Mouse (Mus musculus): Measurements from ENCODE around the gene Zan. TPM values are rescaled to one million over a fixed set of nuclear protein-coding genes. Genes with fewer than 3 reads are reported as not detected.
"Not testable (repeated sequence)": the region's sequence is repeated elsewhere in the genome, so short reads cannot be mapped to it uniquely, and the experiment has no call there.

Zan gene
- total RNA-seq, 2 experiments from 2014 or later: 0.14 to 0.22 TPM

DNA sequence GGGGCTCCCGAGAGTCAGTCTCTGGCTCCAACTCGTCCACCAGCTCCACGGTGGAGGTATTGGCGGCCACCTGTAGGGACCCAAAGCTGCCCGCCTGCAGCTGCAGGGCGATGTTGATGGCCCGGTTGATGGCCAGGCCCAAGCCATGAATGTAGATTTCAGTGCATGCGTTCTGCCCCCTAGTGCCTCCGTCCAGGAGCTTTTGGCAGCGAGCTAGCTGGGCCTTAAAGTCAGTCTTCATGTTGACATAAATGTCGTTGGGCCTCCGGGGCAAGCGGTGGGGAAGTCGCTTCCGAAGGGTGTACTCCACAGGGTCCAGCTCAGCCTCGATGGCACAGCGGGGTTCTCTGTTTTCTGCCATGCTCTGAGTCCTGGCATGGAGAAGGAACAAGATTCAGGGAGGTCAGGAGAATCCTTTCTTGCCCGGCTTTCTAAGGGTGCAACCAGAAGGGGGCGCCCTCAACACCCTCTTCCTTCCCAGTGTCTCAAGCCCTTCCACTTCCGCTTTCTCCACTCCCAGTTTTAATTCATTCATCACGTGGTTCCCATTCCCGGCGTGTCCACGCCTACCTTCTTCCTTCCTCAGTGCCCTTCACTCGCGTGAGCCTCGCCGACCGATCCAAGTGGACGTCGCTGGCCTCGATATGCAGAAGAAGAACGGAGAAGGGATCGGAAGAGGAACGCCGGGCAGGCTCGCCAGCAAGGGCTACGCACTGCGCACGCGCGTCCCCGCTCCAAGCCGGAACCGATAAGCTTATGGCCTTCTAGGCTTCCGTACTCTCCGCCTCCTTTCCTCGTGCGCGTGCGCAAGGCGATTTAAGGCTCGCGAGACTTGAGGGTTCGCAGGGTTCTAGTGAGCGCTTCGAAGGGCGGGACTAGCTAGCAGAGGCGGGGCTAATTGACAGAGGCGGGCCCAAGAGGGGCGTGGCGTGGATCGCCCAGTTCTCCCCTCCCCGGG lies 25.1 kb upstream of the Zan start, which contains the start of gene Pop7:
Pop7 (minus strand) TSS at position 810 of the 958 bp plus-strand sequence.
- peak; percentile 98 to 100 for DNase-seq (ENCODE audit: extremely low spot score in 1 of 2, low spot score in 1 of 2)

DNA sequence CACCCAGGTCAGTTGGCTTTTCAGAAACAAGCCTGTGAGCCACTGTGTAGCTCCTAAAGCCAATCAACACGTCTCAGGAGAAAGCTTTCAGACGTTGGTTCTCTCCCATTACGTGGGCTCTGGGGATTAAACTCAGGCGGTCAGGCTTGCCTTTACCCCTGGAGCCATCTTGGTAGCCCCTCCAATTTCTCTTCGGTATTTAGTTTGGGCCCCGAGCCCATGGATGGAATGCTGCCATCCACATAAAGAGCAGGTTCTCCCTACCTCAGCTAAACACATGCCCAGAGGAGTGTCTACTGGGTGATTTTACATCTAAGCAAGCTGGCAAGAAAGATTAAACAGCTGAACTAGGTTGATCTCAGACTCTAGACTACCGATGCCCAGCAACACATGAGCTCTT lies 23.3 kb upstream of the Zan start:
- no peak for DNase-seq (ENCODE audit: extremely low spot score in 1 of 2, low spot score in 1 of 2)

- no peak for DNase-seq (ENCODE audit: extremely low spot score in 1 of 2, low spot score in 1 of 2)
Observed at GRCm38 (mm10) chr5:137493831-137494230, 17.0 kb upstream of the Zan start.

GRCm38 (mm10) chr5:137491559-137491958 lies 14.7 kb upstream of the Zan start:
- DNase-seq (ENCODE audit: extremely low spot score in 1 of 2, low spot score in 1 of 2): peak in 1 of 2 experiments; percentile 42

- no peak for DNase-seq (ENCODE audit: extremely low spot score in 1 of 2, low spot score in 1 of 2)
Observed at GRCm38 (mm10) chr5:137487616-137488015, 10.8 kb upstream of the Zan start.

GRCm38 (mm10) chr5:137485851-137486155 lies 8.9 kb upstream of the Zan start:
- no peak for DNase-seq (ENCODE audit: extremely low spot score in 1 of 2, low spot score in 1 of 2)

- no peak for DNase-seq (ENCODE audit: extremely low spot score in 1 of 2, low spot score in 1 of 2)
Observed at GRCm38 (mm10) chr5:137485071-137485850, 8.4 kb upstream of the Zan start.

- DNase-seq (ENCODE audit: extremely low spot score in 1 of 2, low spot score in 1 of 2): peak in 1 of 2 experiments; percentile 27
Observed at GRCm38 (mm10) chr5:137481897-137482296, 5.0 kb upstream of the Zan start.

GRCm38 (mm10) chr5:137481138-137481537 lies 4.3 kb upstream of the Zan start:
- DNase-seq (ENCODE audit: extremely low spot score in 1 of 2, low spot score in 1 of 2): peak; percentile 63 to 92

DNA sequence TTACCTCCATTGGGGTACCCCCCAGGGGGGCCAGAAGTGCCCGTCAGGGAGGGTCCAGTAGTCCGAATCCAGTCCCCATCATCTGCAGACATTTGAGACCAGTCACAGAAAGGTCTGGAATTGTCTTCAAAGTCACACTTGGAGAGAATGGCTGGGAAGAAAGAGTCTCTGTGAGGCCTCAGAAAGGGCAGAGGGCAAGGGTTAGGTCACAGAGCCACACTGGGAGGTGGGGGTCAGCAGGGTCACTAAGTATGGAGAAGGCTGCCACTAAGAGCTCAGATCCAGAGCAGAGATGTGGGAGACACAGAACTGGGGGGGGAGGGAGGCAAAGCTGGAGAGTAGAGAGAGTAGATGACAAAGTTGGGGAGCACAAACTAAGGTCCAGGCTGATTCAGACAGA lies 2.5 kb downstream of the Zan start:
- DNase-seq (ENCODE audit: extremely low spot score in 1 of 2, low spot score in 1 of 2): no peak

GRCm38 (mm10) chr5:137472252-137472904 lies 4.5 kb downstream of the Zan start:
- no peak for DNase-seq (ENCODE audit: extremely low spot score in 1 of 2, low spot score in 1 of 2)

DNA sequence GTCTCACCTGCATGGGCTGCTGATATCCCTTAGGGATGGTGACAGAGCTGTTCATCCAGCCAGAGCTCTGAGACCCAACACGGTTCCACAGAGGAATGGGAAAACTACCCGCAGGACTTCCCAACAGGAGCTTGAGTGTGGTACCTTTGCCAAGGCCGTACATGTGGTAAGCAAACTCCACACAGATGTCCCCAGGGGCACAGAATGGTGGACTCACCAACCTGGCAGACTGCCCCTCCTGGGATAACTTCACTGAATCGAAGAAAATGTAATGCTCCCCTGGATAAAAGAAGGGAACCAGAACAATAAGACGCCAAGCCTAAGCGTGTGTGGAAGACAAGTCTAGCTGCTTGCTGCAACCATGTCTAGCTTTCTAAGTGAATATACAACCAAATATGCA lies 9.9 kb downstream of the Zan start:
- DNase-seq (ENCODE audit: extremely low spot score in 1 of 2, low spot score in 1 of 2): no peak

DNA sequence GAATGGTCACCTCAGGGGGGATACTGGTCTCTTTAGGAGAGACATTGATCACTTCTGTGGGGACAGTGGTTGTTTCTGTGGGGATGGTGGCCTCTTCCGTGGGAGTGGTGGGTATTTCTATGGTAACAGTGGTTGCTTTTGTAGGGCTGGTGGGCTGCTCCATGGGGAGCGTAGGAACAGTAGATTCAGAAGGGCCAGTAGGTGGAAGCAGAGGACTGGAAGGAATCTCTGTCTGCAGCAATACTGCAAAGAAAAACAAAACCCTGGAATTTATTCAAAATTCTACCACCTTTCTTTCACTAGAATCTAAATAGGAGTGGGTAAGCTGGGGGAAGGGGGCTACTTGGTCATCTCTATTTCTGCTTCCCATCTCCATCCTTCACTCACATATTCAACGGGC lies 11.8 kb downstream of the Zan start:
- DNase-seq (ENCODE audit: extremely low spot score in 1 of 2, low spot score in 1 of 2): no peak

DNA sequence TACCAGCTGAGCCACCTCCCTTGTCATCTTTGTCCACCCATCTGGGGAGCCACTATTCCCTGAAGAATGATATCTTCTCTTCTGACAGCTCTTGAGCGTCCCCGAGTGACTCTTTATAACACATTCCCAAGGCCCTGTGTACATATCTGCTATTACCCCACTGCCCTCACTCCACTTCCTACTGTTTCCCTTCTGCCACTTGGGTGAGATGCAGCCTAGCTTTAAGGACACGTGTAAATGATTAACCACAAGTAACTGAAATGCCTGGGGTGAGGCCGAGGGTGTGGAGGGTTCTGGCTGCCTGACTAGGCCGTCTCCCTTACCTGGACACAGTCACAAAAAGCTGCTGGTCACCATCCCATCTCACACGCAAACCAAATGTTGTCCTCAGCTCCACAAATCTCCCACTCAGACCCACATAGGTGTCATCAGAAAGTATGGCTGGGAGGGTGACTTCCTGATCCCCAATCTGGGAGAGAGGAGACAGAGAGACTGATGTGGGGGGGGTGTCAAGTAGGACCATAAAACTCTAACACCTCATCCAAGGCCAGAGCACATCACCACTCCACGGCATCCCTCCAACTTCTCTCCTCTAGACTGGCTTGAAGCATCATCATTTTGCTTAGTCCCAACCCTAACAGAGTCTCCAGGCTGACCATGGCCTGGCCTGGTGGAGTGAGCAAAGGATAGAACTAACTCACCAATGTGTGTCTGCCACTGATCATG lies 20.8 kb downstream of the Zan start:
- no peak for DNase-seq (ENCODE audit: extremely low spot score in 1 of 2, low spot score in 1 of 2)

- DNase-seq (ENCODE audit: extremely low spot score in 1 of 2, low spot score in 1 of 2): no peak
Observed at GRCm38 (mm10) chr5:137455206-137455605, 21.7 kb downstream of the Zan start.

DNA sequence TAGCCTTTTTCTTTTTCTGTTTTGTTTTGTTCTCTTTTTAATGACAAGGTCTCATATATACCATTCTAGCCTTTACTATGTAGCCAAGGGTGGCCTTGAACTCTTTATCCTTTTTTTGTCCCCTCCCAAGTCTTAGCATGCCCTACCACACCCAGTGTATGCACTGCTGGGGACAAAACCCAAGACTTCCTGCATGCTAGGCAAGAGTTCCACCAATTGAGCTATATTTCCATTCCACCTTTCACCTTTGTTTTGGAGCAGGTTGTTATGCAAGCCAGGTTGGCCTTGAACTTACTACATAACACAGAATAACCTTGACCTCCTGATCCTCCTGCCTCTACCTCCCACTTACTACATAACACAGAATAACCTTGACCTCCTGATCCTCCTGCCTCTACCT lies 31.3 kb downstream of the Zan start:
- no peak for DNase-seq (ENCODE audit: extremely low spot score in 1 of 2, low spot score in 1 of 2)

- DNase-seq (ENCODE audit: extremely low spot score in 1 of 2, low spot score in 1 of 2): no peak
Observed at GRCm38 (mm10) chr5:137440216-137440855, 36.5 kb downstream of the Zan start.

DNA sequence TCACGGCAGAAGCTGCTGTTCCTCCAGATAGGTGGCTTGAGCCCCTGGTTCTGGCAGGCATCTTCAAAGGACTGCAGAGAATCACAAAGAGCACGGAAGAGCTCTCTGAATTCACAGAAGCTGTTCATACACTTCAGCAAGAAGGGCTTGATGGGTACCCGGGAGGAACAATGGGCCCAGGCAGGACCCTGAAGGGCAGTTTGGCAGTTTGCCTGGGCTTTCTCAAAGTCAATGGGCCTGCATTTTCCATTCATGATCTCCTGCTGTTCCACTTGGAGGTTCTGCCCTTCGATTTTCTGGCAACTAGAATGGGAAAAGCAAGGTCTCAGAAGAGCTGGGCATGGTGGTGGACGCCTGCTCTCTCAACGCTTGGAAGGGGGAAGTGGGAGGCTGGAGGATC lies 43.0 kb downstream of the Zan start:
- no peak for DNase-seq (ENCODE audit: extremely low spot score in 1 of 2, low spot score in 1 of 2)

GRCm38 (mm10) chr5:137430402-137430801 lies 46.5 kb downstream of the Zan start:
- DNase-seq (ENCODE audit: extremely low spot score in 1 of 2, low spot score in 1 of 2): not testable (repeated sequence)

GRCm38 (mm10) chr5:137425648-137426047 lies 51.2 kb downstream of the Zan start:
- no peak for DNase-seq (ENCODE audit: extremely low spot score in 1 of 2, low spot score in 1 of 2)

Measured in layer of hippocampus, postnatal 25 days (tissue).